Mouse (Mus musculus): ENCODE measurements at regions not wholly inside any gene's neighbourhood (a gene's known extent, or its start where the extent isn't known, plus 50 kb on each side); places are given as distances from the start of the nearest gene placed in this dataset.
"Not testable (repeated sequence)": the region's sequence is repeated elsewhere in the genome, so short reads cannot be mapped to it uniquely, and the experiment has no call there.

- DNase-seq (ENCODE audit: low read depth, low spot score): no peak
Measured at GRCm38 (mm10) chr2:10658317-10658716, 288.0 kb downstream of the Sfmbt2 start.

- DNase-seq (ENCODE audit: low read depth, low spot score): not testable (repeated sequence)
Measured at GRCm38 (mm10) chr2:10667915-10668314, 297.6 kb downstream of the Sfmbt2 start.

DNA sequence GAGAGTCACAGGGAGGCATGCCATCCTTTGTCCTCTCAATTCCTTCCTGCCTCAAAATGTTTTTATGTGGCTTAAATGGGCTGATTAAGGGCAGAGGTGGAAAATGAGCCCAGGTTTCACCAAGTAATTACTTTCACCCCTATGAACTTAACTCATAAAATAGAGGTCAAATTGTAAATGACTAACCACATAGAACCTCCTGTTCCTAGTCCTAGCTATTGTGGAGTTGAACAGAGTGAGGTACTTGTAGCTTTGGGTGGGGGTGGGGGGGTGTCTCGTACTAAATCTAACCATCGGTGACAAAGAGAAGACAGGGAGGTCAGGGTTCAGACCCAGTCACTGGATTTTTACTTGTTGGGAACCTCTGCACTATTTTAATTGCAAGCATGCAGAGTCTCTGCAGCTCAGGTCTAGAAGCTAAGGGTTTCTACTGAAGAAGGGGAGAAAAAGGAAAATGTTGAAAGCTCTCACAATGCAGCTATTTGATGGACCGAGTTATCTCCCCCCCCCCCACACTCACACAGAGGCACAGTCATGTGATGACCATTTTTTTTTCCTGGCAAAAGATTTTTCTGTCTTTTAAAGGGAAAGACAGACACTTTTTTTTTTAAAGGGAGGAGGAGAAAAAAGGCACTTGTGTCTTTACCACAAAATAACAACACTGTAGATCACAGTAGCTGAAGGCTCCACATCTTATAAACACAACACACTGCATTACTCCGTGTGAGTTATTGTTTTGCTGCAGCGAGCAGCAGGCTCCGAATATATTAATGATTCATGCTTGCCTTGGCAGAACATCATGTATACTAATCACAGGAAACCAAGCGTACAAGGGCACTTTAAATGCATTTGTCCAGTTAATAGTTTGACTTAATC, 300.4 kb downstream of the Sfmbt2 start:
- DNase-seq (ENCODE audit: low read depth, low spot score): no peak

DNA sequence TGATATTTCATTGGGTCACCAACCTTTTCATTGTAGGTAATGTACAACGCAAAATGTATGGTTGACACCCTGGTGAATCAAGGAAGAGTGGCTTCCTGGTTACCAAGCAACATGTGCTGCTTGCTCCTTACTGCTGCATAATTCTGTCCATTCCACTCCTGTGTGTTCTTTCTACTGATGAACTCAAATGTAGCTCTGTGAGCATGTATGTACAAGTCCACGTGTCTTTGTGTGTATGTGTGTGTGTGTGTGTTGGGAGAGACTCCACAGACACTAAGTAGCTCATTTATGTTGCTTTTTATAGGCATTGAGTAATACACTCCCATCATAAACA, 301.0 kb downstream of the Sfmbt2 start:
- no peak for DNase-seq (ENCODE audit: low read depth, low spot score)

- DNase-seq (ENCODE audit: low read depth, low spot score): no peak
Measured at GRCm38 (mm10) chr2:10672196-10672595, 301.9 kb downstream of the Sfmbt2 start.

- no peak for DNase-seq (ENCODE audit: low read depth, low spot score)
Measured at GRCm38 (mm10) chr2:10674738-10675349, 304.5 kb downstream of the Sfmbt2 start.

DNA sequence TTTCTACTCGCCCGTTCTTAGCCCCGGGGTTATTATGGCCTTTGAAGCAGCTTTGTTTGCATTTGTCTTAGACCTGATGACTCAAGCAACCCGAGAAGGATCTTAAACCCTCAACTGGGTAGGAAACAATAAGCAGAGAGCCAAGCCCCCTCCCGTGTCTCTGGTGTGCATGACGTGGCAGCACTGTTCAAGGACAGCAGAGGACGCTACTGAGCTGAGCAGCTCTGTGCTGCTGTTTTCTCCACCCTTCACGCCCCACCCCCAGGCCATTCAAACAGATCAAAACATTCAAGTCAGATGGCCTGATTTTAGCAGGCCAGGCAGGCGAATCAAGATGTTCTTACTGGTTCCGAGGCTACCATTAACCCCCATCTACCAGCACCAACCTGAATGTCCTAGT, 331.1 kb downstream of the Sfmbt2 start:
- DNase-seq (ENCODE audit: low read depth, low spot score): no peak

DNA sequence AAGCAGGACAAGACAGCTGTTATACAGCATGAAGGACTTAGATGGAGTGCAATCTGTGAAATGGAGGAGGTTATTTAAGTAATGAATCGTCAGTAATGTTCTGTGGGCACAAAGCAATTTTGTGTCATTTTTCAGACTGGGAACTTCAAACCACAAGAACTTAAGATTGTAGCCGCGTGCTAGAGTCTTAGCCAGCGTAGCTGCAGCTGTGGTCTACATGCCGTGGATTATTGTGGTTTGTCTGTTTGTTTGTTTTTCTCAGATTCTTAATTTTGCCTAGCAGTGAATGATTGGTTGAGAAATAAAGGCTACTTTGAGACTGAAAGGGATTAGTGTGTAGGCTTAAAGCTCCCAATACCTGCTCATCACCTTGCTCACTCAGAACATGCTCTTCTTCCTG, 348.1 kb downstream of the Sfmbt2 start:
- no peak for DNase-seq (ENCODE audit: low read depth, low spot score)

GRCm38 (mm10) chr2:10734337-10734736, 364.0 kb downstream of the Sfmbt2 start:
- not testable (repeated sequence) for DNase-seq (ENCODE audit: low read depth, low spot score)

DNA sequence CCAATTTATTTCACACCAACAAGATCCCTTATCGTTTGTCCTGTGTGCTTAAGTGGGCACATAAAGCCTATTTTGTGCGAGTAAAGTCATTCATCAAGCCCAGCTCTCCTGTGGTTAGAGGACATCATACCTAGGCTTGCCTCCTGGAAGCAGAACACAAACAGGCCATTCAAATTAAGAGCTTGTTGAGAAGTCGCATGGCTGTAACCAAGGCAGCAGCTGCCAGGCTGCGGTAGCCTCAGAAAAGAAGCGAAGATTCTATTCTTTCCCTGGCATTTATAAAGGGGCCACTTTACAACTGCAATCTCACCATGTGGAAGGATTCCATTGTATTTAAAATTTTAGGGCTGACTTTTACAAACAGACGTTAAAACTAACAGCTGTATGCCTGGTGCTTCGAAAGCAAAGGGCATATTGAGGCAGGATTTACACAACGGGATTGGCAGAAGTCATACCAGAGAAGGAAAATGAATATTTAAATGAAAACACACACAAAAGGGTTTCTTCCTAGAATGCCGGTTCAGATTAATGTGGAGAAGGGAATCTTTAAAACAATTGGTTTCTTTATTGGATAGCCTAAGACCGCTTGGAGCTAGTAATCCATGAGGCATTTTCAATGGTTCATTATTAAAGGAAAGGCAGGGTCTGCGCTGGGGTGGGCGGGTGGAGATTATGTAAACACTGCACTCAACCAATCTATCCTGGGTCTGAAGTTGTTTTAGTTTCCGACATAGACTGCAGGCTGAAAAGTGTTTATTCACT, 366.6 kb downstream of the Sfmbt2 start:
- no peak for DNase-seq (ENCODE audit: low read depth, low spot score)

GRCm38 (mm10) chr2:10737458-10737775, 367.1 kb downstream of the Sfmbt2 start:
- DNase-seq (ENCODE audit: low read depth, low spot score): no peak

GRCm38 (mm10) chr2:10745127-10745526, 374.8 kb downstream of the Sfmbt2 start:
- DNase-seq (ENCODE audit: low read depth, low spot score): no peak

DNA sequence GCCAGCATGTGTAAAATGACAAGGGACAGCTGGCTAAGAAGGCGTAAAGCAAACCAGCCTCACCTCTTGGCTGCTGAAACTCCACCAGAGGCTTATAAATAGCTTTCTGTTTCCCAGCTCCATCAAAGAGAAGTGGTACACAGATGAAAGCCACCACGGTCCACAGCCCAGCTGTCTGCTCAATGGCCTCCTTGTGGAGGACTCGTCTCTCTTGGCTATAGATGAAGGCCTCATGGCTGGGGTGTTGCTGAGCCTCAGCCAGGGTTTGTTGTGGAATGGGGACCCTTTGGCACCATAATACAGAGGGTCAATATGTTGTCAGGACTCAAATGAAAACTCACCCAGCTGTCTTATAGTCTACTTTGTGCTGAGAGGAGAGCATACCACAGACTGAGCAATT, 385.1 kb downstream of the Sfmbt2 start:
- no peak for DNase-seq (ENCODE audit: low read depth, low spot score)

- no peak for DNase-seq (ENCODE audit: low read depth, low spot score)
Measured at GRCm38 (mm10) chr2:10757202-10757840, 387.0 kb downstream of the Sfmbt2 start.

- no peak for DNase-seq (ENCODE audit: low read depth, low spot score)
Measured at GRCm38 (mm10) chr2:10757886-10758285, 387.6 kb downstream of the Sfmbt2 start.

DNA sequence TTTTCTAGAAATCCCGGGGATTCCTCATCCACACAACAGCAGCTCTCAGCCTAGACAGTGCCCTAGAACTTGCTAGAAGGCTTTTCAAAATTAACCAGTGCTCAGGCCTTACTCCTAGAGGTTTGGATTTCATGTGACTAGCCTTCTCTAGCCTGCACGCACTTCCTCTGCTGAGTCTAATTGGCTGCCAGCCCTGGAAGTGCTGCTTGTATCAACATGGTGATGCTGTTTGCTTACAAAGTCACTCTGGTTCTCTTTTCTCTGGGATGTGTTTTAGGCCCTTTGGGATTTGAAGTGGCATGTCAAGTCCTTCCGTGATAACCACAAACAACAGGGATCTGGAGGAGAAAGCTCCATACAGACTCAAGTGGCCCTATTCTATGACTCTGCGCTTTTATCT, 391.9 kb downstream of the Sfmbt2 start:
- DNase-seq (ENCODE audit: low read depth, low spot score): no peak

DNA sequence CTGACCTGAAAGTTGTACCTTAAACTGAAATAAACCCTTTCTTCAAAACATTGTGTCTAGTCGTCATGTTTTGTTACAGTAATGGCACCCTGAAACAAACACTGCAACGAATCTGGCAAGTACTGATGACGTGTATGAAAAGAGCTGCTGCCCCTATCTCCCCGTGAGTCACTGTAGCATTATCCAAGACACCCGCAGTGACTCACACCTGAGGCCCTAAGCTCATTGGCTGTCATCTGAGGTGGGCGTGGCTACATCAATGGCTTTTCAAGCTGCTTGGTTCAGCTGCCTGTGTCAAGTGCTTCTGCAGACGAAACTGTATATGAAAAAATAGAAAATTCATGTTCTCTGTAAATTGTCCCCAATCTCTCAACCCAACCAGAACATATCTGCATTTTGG, 388.8 kb upstream of the Prkcq start:
- DNase-seq (ENCODE audit: low read depth, low spot score): no peak

DNA sequence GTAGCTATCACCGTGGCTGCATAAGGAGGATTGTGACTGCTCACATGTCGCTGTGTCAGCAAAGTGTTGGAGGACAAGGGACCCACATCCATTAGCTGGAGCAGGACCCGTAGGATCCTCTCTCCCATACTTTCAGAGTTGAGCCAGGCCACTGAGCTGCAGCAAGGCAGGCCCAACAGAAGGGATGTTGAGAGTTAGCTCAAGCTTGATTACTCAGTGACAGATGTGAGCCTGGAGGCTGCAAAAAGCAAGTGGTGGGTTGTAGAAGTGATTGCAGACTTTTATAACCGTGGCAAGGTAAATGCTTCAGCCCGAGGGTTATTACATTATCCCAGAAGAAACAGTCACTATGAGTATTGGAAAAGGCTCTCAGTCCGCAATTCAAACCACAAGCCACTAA, 388.3 kb upstream of the Prkcq start:
- no peak for DNase-seq (ENCODE audit: low read depth, low spot score)

GRCm38 (mm10) chr2:10784266-10784665, 387.6 kb upstream of the Prkcq start:
- no peak for DNase-seq (ENCODE audit: low read depth, low spot score)

DNA sequence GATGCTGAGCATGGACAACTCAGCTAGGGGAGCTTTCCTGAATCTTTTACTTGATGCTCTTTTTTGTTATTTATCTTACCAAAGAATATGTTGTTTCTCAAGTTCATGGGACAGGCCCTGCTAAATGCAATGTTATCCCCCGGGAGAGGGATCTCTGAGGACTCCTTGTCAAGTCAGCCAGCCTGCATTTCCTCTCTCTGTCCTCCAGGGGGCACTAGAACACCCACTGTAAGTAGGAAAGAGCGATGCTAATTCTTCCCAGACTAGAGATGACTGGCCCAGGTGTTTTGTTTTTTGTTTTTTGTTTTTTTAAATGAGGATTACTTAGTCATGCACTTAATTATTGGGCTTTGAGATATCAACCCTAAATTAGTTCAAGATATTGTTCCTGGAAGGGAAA, 386.8 kb upstream of the Prkcq start:
- DNase-seq (ENCODE audit: low read depth, low spot score): peak; percentile 51

- no peak for DNase-seq (ENCODE audit: low read depth, low spot score)
Measured at GRCm38 (mm10) chr2:10788509-10788908, 383.4 kb upstream of the Prkcq start.

DNA sequence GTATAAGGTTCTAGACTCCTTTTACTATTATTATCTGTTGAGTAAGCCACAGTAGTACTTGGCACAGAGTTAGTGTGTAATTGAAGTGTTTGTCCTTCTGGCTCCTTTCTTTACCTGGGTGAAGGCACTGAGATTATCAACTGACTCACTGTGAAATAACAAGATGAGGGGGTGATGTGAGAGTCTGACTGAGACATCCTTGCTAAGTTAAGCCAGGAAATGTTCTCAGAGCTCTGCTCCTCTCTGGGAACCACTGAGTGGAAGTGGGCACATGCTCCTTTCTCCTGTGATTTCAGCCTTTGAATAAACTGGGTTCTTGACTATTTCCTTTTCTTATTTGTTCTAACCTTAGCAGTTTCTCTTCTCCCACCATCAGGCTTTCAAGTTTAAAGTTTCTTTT, 380.7 kb upstream of the Prkcq start:
- DNase-seq (ENCODE audit: low read depth, low spot score): no peak
